Mouse (Mus musculus) cerebellum, adult 9-11 months (tissue): Measurements from ENCODE around the gene Morc2a.

Experiments used
- DNase-seq: peaks from one replicate; pipeline ENCODE4 v3.0.0; 2022

Morc2a gene

DNA sequence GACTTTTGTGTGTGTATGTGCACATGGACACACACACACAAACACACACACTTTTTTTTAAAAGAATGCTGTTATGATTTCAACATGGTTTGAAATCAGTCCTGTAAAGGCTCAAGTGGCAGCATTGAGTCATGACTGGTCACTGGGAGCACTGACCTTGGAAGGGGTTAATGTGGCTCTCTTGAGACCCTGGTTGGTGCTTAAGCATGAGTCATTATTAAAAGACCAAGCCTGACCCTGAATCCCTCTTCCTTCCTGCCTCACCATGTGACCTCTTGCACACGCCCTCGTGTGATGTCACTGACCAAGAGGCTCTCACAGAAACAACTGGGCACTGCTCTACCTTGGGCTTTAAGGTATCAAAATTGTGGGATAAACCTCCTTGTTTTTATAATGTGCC, 89.8 kb downstream of the Morc2a start:
- no peak for DNase-seq
